Mouse (Mus musculus): ENCODE data around the gene Fam118b. TPM values are rescaled to one million over a fixed set of nuclear protein-coding genes. Genes with fewer than 3 reads are reported as not detected.

Gene Fam118b
- 65.1 and 68.3 TPM in 2 replicates for polyA plus RNA-seq (2014; fragmentation: Nextera tagmentation; extraction: Ambion mirVana)

DNA sequence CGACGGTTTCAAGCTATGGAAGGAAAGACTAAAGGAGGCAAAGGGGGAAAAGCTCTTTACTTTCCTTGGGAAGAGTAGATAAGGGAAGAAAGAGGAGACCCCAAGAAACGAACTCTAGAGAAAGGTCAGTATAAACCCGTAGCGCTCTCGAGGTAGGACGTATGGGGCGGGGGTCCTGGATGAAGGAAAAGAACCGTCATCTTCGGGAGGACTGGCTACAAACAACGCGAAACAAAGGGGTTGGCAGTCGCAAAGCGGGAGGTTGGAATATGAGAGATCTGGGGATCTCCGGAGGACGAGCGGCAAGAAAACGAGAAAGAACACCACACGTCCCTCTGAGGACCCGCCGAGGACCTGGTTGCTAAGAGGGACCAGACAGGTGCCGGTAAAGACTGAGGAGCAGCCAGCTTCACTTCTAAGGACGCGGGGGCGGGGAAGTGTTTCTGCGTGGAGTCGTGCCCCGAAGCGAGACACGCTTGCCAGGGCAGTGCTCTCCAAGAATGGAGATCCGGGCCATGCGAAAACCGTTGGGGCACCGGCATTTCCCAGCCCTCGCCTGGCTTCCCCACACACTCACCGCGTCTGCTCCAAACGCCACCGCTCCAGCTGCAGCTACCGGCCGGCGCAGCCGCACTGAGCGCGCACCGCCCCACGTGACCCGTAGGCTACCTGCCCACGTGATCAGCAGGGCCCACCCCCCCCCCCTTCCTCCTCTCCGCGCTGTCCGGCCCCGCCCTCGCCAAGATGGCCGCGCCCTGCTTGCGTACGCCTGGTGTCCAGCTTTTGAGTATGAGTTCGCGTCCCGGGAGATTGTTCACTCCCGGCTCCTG, at the start of gene Fam118b, which contains the start of gene Rpusd4:
Fam118b (minus strand) TSS at position 660 of the 830 bp plus-strand sequence.
Rpusd4 (plus strand) TSS at position 720 of the 830 bp plus-strand sequence.
- H3K9me3 ChIP-seq (ENCODE audit: control insufficient read depth, low read length): no peaks in the 10 kb centered on the region
- DNase-seq: peak; percentile 97
- peak within 1 kb of the TSS; percentile 74 for H3K4me2 ChIP-seq (ENCODE audit: low read length)
- peaks cover 21% of the 10 kb centered on the region for H3K4me1 ChIP-seq (ENCODE audit: control insufficient read depth, insufficient read depth, low read length)
- peak within 1 kb of the TSS; percentile 86 for H3K27ac ChIP-seq (replicated peaks; ENCODE audit: low read depth, low read length)
- H3K9ac ChIP-seq (replicated peaks; ENCODE audit: low read length): peak within 1 kb of the TSS; percentile 84
- under 1% methylated on average over 61 of the region's 62 CpGs for WGBS
- peak; percentile 95 for ATAC-seq (ENCODE audit: low FRiP score, low TSS enrichment)
- peak within 1 kb of the TSS; percentile 84 for H3K4me3 ChIP-seq (replicated peaks; ENCODE audit: low read depth, low read length)
- H3K27me3 ChIP-seq (ENCODE audit: control insufficient read depth, insufficient read depth, low read length): no peaks in the 10 kb centered on the region
- 0 out of 2 replicates have a peak, but pooled peaks cover 2% of the 10 kb centered on the region for H3K36me3 ChIP-seq (ENCODE audit: control insufficient read depth, insufficient read depth, low read length)

DNA sequence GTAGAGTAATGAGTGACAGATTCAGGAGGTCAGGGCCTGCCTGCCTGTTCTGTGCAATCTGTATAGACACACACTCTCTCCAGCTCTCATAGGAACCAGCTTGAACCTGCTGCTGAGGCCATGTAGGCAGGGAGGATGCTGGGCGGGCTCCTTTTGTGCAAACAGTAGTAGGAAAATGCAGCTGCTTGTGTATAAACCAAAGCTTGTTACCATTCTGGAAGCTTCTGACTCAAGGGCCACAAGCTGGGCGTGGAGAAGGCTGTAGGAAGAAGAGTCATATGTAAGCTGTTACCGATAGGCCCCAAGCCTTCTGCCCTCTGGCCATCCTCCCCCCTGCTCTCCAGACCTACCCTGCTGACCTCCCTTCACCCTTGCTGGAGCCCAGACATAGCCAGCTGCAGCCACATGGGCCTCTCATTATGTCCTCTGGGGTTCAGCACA, 49.2 kb upstream of the Fam118b start:
- Histone ChIP-seq H3K4me3 (replicated peaks; ENCODE audit: low read depth, low read length) (no peak overlapping the region), H3K9me3 (ENCODE audit: control insufficient read depth, low read length) (no peaks in the 10 kb centered on the region), H3K4me1 (ENCODE audit: control insufficient read depth, insufficient read depth, low read length) (peaks cover 4% of the 10 kb centered on the region), H3K27me3 (ENCODE audit: control insufficient read depth, insufficient read depth, low read length) (0 out of 2 replicates have a peak, but pooled peaks cover 1% of the 10 kb centered on the region), H3K4me2 (ENCODE audit: low read length) (no peak overlapping the region), H3K27ac (replicated peaks; ENCODE audit: low read depth, low read length) (no peak overlapping the region), H3K36me3 (ENCODE audit: control insufficient read depth, insufficient read depth, low read length) (no peaks in the 10 kb centered on the region), H3K9ac (replicated peaks; ENCODE audit: low read length) (no peak overlapping the region)
- ATAC-seq (ENCODE audit: low FRiP score, low TSS enrichment) (no peak), DNase-seq (no peak)
- WGBS: 77% methylated on average over 3 of the region's 3 CpGs

DNA sequence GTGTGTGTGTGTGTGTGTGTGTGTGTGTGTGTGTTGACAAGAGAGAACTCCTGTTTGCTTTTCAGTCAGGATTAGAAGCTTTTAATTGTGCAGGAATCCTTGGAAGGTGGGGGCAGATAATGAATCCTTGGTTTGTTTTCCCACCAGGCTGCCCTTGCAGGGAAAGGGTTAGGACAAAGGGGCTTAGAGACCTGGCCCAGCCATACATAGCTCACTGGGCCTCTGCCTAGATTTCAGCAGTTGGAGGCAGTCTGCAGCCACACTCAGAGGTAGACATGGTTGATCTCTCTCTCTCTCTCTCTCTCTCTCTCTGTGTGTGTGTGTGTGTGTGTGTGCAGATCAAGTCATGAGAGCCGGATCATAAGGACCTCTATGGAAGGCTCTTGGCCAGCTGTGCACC, 46.6 kb upstream of the Fam118b start:
- H3K4me2 ChIP-seq (ENCODE audit: low read length): no peak overlapping the region
- H3K27me3 ChIP-seq (ENCODE audit: control insufficient read depth, insufficient read depth, low read length): no peaks in the 10 kb centered on the region
- no peak overlapping the region for H3K9ac ChIP-seq (replicated peaks; ENCODE audit: low read length)
- no peaks in the 10 kb centered on the region for H3K36me3 ChIP-seq (ENCODE audit: control insufficient read depth, insufficient read depth, low read length)
- H3K4me3 ChIP-seq (replicated peaks; ENCODE audit: low read depth, low read length): no peak overlapping the region
- H3K27ac ChIP-seq (replicated peaks; ENCODE audit: low read depth, low read length): no peak overlapping the region
- H3K4me1 ChIP-seq (ENCODE audit: control insufficient read depth, insufficient read depth, low read length): peaks cover 4% of the 10 kb centered on the region
- DNase-seq (no peak), ATAC-seq (ENCODE audit: low FRiP score, low TSS enrichment) (no peak)
- H3K9me3 ChIP-seq (ENCODE audit: control insufficient read depth, low read length): no peaks in the 10 kb centered on the region
- WGBS: 35% methylated on average over 1 of the region's 1 CpGs

DNA sequence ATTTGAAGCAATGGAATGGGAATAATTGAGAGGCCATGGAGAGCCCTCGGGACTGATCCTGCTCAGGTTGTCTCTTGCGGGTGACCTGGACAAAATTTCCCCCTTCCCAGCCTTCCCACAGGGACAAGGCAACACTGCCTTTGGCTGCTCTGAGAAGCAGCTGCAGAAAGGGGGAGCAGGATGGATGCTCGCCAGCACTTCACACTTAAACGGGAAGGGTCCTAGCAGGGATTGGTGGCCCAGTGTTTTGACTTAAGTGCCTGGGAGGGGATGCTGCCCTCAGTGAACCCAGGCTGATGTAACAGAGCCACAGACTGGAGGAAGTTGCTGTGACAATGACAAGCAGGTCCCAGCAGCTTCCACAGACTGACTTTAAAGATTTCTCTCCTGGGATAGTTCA, 46.0 kb upstream of the Fam118b start:
- no peak for DNase-seq
- WGBS: 40% methylated on average over 4 of the region's 4 CpGs
- no peak overlapping the region for H3K9ac ChIP-seq (replicated peaks; ENCODE audit: low read length)

DNA sequence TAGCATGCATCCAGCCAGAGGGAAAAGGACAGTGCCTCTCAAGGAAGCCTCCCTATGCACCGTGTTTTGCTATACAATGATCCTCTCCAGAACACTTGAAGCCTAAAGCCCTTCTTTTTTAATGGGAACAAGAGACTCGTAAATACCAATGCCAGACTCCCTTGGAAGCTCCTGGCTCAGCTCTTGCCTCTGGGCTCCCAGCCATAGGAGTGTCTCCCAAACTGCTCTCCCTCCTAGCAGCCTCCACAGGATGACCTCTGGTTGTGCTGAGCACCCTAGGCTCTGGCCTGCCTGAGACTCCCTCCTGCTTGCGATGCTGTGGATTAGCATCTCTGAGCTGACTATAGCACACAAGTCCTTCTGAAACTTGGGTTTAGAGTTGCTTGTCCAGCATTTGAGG, 44.9 kb upstream of the Fam118b start:
- no peak overlapping the region for H3K9ac ChIP-seq (replicated peaks; ENCODE audit: low read length)
- no peak for ATAC-seq (ENCODE audit: low FRiP score, low TSS enrichment)
- WGBS: 76% methylated on average over 3 of the region's 3 CpGs
- H3K27ac ChIP-seq (replicated peaks; ENCODE audit: low read depth, low read length): no peak overlapping the region
- DNase-seq: no peak
- no peaks in the 10 kb centered on the region for H3K9me3 ChIP-seq (ENCODE audit: control insufficient read depth, low read length)
- no peak overlapping the region for H3K4me2 ChIP-seq (ENCODE audit: low read length)
- H3K4me3 ChIP-seq (replicated peaks; ENCODE audit: low read depth, low read length): no peak overlapping the region
- no peaks in the 10 kb centered on the region for H3K36me3 ChIP-seq (ENCODE audit: control insufficient read depth, insufficient read depth, low read length)
- H3K4me1 ChIP-seq (ENCODE audit: control insufficient read depth, insufficient read depth, low read length): no peaks in the 10 kb centered on the region; the same call in 1 of the 2 replicates
- no peaks in the 10 kb centered on the region for H3K27me3 ChIP-seq (ENCODE audit: control insufficient read depth, insufficient read depth, low read length)

More for the DNA sequence above, 46.0 kb upstream of the Fam118b start:
- Histone ChIP-seq H3K4me2 (ENCODE audit: low read length) (no peak overlapping the region), H3K36me3 (ENCODE audit: control insufficient read depth, insufficient read depth, low read length) (no peaks in the 10 kb centered on the region), H3K27me3 (ENCODE audit: control insufficient read depth, insufficient read depth, low read length) (no peaks in the 10 kb centered on the region), H3K9me3 (ENCODE audit: control insufficient read depth, low read length) (no peaks in the 10 kb centered on the region), H3K4me3 (replicated peaks; ENCODE audit: low read depth, low read length) (no peak overlapping the region), H3K27ac (replicated peaks; ENCODE audit: low read depth, low read length) (no peak overlapping the region), H3K4me1 (ENCODE audit: control insufficient read depth, insufficient read depth, low read length) (no peaks in the 10 kb centered on the region; the same call in 1 of the 2 replicates)
- no peak for ATAC-seq (ENCODE audit: low FRiP score, low TSS enrichment)

DNA sequence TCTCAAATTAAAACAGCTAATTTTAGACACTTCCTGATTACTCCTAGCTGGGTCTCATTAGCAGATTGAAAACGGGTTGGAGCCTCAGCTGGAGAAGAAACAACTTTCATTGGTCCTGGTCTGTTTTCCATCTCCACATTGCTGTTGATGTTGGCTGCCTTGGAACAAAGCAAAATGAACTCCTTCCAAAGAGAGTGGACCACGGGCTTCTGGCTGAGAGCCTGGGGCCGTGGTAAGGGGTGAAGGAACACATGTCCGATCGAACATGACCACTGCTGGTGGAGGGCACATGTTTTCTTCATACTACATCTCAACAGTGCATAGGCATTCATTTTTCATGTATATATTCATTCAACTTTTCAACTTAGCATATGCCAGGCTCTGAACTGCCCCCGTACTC, 42.8 kb upstream of the Fam118b start:
- Histone ChIP-seq H3K27me3 (ENCODE audit: control insufficient read depth, insufficient read depth, low read length) (no peaks in the 10 kb centered on the region), H3K9ac (replicated peaks; ENCODE audit: low read length) (no peak overlapping the region), H3K4me2 (ENCODE audit: low read length) (no peak overlapping the region), H3K4me3 (replicated peaks; ENCODE audit: low read depth, low read length) (no peak overlapping the region), H3K4me1 (ENCODE audit: control insufficient read depth, insufficient read depth, low read length) (no peaks in the 10 kb centered on the region; the same call in 1 of the 2 replicates), H3K27ac (replicated peaks; ENCODE audit: low read depth, low read length) (no peak overlapping the region), H3K9me3 (ENCODE audit: control insufficient read depth, low read length) (no peaks in the 10 kb centered on the region), H3K36me3 (ENCODE audit: control insufficient read depth, insufficient read depth, low read length) (no peaks in the 10 kb centered on the region)
- no peak for DNase-seq
- no peak for ATAC-seq (ENCODE audit: low FRiP score, low TSS enrichment)
- 92% methylated on average over 6 of the region's 6 CpGs for WGBS

DNA sequence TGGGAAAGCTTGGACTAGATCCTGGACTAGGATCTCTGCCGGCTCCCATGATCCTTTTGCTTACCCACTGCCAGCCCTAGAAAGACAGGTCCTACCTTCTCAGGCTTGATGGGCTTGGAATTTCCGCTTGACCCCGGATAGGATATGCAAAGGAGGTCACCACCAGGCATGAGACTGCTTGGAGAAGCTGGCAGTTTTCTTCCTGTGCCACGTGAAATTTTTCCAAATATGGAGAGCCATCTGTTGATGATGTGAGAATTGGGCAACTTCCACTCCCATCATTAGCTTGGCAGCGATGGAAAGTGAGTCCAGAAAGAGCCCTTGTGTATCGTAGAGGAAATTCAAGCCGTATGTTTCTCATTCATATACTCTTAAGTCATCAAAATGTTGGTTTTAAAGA, 39.9 kb upstream of the Fam118b start:
- Histone ChIP-seq H3K36me3 (ENCODE audit: control insufficient read depth, insufficient read depth, low read length) (no peaks in the 10 kb centered on the region), H3K27me3 (ENCODE audit: control insufficient read depth, insufficient read depth, low read length) (no peaks in the 10 kb centered on the region), H3K4me2 (ENCODE audit: low read length) (no peak overlapping the region), H3K27ac (replicated peaks; ENCODE audit: low read depth, low read length) (no peak overlapping the region), H3K9me3 (ENCODE audit: control insufficient read depth, low read length) (no peaks in the 10 kb centered on the region), H3K4me1 (ENCODE audit: control insufficient read depth, insufficient read depth, low read length) (no peaks in the 10 kb centered on the region), H3K4me3 (replicated peaks; ENCODE audit: low read depth, low read length) (no peak overlapping the region), H3K9ac (replicated peaks; ENCODE audit: low read length) (no peak overlapping the region)
- no peak for ATAC-seq (ENCODE audit: low FRiP score, low TSS enrichment)
- DNase-seq: no peak
- 88% methylated on average over 7 of the region's 7 CpGs for WGBS

DNA sequence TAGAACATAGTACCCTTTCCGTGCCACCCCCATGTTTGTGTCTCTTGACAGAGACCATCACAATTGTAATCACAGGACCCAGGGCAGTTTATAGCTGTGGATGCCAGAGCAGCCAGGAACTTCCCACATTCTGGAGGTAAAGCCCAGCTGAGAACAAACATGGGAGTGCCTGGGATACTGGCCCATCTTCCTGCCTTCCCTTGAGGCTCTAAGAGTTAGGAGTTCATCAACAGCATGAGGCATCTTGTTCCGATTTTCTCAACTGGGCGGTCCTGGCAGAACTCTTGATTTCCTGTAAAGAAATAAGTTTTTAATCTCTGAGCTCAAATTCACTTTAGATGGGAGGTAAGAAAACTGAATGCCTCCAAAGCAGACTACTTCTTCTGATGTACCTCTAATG, 34.6 kb upstream of the Fam118b start:
- no peak for DNase-seq
- Histone ChIP-seq H3K4me3 (replicated peaks; ENCODE audit: low read depth, low read length) (no peak overlapping the region), H3K9ac (replicated peaks; ENCODE audit: low read length) (no peak overlapping the region), H3K27ac (replicated peaks; ENCODE audit: low read depth, low read length) (no peak overlapping the region), H3K27me3 (ENCODE audit: control insufficient read depth, insufficient read depth, low read length) (no peaks in the 10 kb centered on the region), H3K4me2 (ENCODE audit: low read length) (no peak overlapping the region), H3K9me3 (ENCODE audit: control insufficient read depth, low read length) (no peaks in the 10 kb centered on the region), H3K36me3 (ENCODE audit: control insufficient read depth, insufficient read depth, low read length) (no peaks in the 10 kb centered on the region), H3K4me1 (ENCODE audit: control insufficient read depth, insufficient read depth, low read length) (no peaks in the 10 kb centered on the region)
- no peak for ATAC-seq (ENCODE audit: low FRiP score, low TSS enrichment)
- WGBS: 94% methylated on average over 3 of the region's 3 CpGs

DNA sequence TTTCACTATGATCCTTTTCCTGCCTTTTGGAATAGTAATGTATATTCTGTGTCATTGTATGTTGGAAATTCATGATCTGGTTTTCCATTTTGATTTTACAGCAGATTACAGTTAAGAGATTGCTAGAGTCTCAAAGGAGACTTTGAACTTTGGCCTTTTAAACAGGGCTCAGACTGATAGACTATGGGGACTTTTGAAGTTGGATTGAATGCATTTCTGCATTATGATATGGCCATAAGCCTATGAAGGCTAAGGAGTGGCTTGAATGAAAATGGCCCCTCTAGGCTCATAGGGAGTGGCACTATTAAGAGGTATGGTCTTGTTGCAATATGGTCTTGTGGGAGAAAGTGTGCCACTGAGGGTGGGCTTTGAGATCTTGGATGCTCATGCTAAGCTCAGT, 30.2 kb upstream of the Fam118b start:
- H3K4me3 ChIP-seq (replicated peaks; ENCODE audit: low read depth, low read length): no peak overlapping the region
- no peaks in the 10 kb centered on the region for H3K36me3 ChIP-seq (ENCODE audit: control insufficient read depth, insufficient read depth, low read length)
- no peak overlapping the region for H3K4me2 ChIP-seq (ENCODE audit: low read length)
- no peaks in the 10 kb centered on the region for H3K27me3 ChIP-seq (ENCODE audit: control insufficient read depth, insufficient read depth, low read length)
- H3K9ac ChIP-seq (replicated peaks; ENCODE audit: low read length): no peak overlapping the region
- H3K9me3 ChIP-seq (ENCODE audit: control insufficient read depth, low read length): no peaks in the 10 kb centered on the region
- no peak overlapping the region for H3K27ac ChIP-seq (replicated peaks; ENCODE audit: low read depth, low read length)
- no peaks in the 10 kb centered on the region for H3K4me1 ChIP-seq (ENCODE audit: control insufficient read depth, insufficient read depth, low read length)
- ATAC-seq (ENCODE audit: low FRiP score, low TSS enrichment) (no peak), DNase-seq (no peak)
